ENCODE assay signal across 8 mouse cellular contexts in genomic region chr6:113082229-113082628, GRCm38 (mm10). TPM values are rescaled to one million over a fixed set of nuclear protein-coding genes. Genes with fewer than 3 reads are reported as not detected.
DNase-seq lines count a peak whose midpoint lies in the region; ATAC-seq lines count a peak whose summit lies in the region.

No protein-coding gene starts in this region.

- WGBS in intestine, embryonic 14.5 days: 24% methylated on average over 6 of the region's 6 CpGs
- WGBS in midbrain, embryonic 10.5 days: 18% methylated on average over 6 of the region's 6 CpGs

- H3K9ac ChIP-seq in intestine, embryonic 14.5 days (ENCODE audit: low read length): no peak overlapping the region

- no peaks in the 10 kb centered on the region for H3K9me3 ChIP-seq in intestine, embryonic 14.5 days (ENCODE audit: control insufficient read depth, low read length)
- no peaks in the 10 kb centered on the region for H3K9me3 ChIP-seq in midbrain, embryonic 10.5 days (replicated peaks)

- H3K36me3 ChIP-seq in intestine, embryonic 14.5 days (ENCODE audit: control insufficient read depth, insufficient read depth, low read length): peaks cover 3% of the 10 kb centered on the region; the same call in 1 of the 2 replicates
- peaks cover 9% of the 10 kb centered on the region; the same call in 1 of the 2 replicates for H3K36me3 ChIP-seq in midbrain, embryonic 10.5 days

- no peak overlapping the region for H3K4me3 ChIP-seq in intestine, embryonic 14.5 days (ENCODE audit: low read depth, low read length)
- H3K4me3 ChIP-seq in midbrain, embryonic 10.5 days: peak overlapping the region; percentile 41

- H3K27ac ChIP-seq in intestine, embryonic 14.5 days (ENCODE audit: low read depth): no peak overlapping the region
- peak overlapping the region; percentile 76 for H3K27ac ChIP-seq in midbrain, embryonic 10.5 days (replicated peaks)

- H3K4me1 ChIP-seq in intestine, embryonic 14.5 days (replicated peaks; ENCODE audit: control insufficient read depth, insufficient read depth, low read length): peaks cover 30% of the 10 kb centered on the region
- H3K4me1 ChIP-seq in midbrain, embryonic 10.5 days: peaks cover 62% of the 10 kb centered on the region

- peak; percentile 38 for DNase-seq in adrenal gland, postnatal 10 days
- DNase-seq in adrenal gland, adult 18-20 months (ENCODE audit: low spot score in 2 of 2): no peak
- DNase-seq in right cerebral cortex, adult 18-20 months: peak; percentile 18
- DNase-seq in right cerebral cortex, postnatal 36 days (ENCODE audit: low spot score in 2 of 2): no peak
- DNase-seq in intestine, embryonic 14.5 days (ENCODE audit: low spot score): peak; percentile 64
- DNase-seq in midbrain, embryonic 10.5 days (ENCODE audit: low spot score): peak; percentile 48
- DNase-seq in spleen, postnatal 4 days (ENCODE audit: low spot score in 2 of 2): no peak
- no peak for DNase-seq in c-Kit-positive CD71-positive TER-119-positive erythroid progenitor cells, embryonic 14.5 days (ENCODE audit: low spot score)

- no peak for ATAC-seq in intestine, embryonic 14.5 days (replicated peaks; ENCODE audit: low FRiP score, low TSS enrichment, low read depth)

- H3K27me3 ChIP-seq in intestine, embryonic 14.5 days (replicated peaks; ENCODE audit: control insufficient read depth, insufficient read depth, low read length): no peaks in the 10 kb centered on the region
- no peaks in the 10 kb centered on the region for H3K27me3 ChIP-seq in midbrain, embryonic 10.5 days (ENCODE audit: low read depth, poor library complexity, severe bottlenecking)

- H3K4me2 ChIP-seq in intestine, embryonic 14.5 days (ENCODE audit: low read length): peak overlapping the region; percentile 33

RNA-seq across cellular contexts. Expression of gene Setd5, which starts 5.1 kb away (rescaled TPM):
- 100 to 1,000 TPM in 1 of 2 experiments, 10 to 100 TPM in 1; 84.7 to 117 TPM for total RNA-seq in adrenal gland, postnatal 10 days (2021)
- total RNA-seq in adrenal gland, adult 18-20 months (2021): 10 to 100 TPM; 72.2 to 86.2 TPM
- polyA plus RNA-seq in intestine, embryonic 14.5 days (2014; fragmentation: Nextera tagmentation; extraction: Ambion mirVana): 90.0 and 91.5 TPM in 2 replicates
- polyA plus RNA-seq in midbrain, embryonic 10.5 days (2016; fragmentation: Nextera tagmentation; extraction: Ambion mirVana): 74.3 and 79.0 TPM in 2 replicates

RNA-seq across cellular contexts. Expression of gene Thumpd3, which starts 36.2 kb away (rescaled TPM):
- 10 to 100 TPM; 30.9 to 35.1 TPM for total RNA-seq in adrenal gland, postnatal 10 days (2021)
- total RNA-seq in adrenal gland, adult 18-20 months (2021): 10 to 100 TPM; 38.6 to 40.9 TPM
- 48.2 and 48.9 TPM in 2 replicates for polyA plus RNA-seq in intestine, embryonic 14.5 days (2014; fragmentation: Nextera tagmentation; extraction: Ambion mirVana)
- 73.2 and 74.9 TPM in 2 replicates for polyA plus RNA-seq in midbrain, embryonic 10.5 days (2016; fragmentation: Nextera tagmentation; extraction: Ambion mirVana)

Comparison
In these comparisons a context has a peak if more than half of its experiments do, and no peak if none do; other contexts are left out.
1. DNase-seq: peak in adrenal gland, postnatal 10 days (single experiment), right cerebral cortex, adult 18-20 months (single experiment), intestine, embryonic 14.5 days (single experiment) and midbrain, embryonic 10.5 days (single experiment); none in adrenal gland, adult 18-20 months (0 of 2), right cerebral cortex, postnatal 36 days (0 of 2), spleen, postnatal 4 days (0 of 2) and c-Kit-positive CD71-positive TER-119-positive erythroid progenitor cells, embryonic 14.5 days (single experiment).